Mouse (Mus musculus): ENCODE results near the gene Tmem170b. TPM values are rescaled to one million over a fixed set of nuclear protein-coding genes. Genes with fewer than 3 reads are reported as not detected.

The Tmem170b gene
- polyA plus RNA-seq, 1 experiment from 2014 or later = 22.2 TPM

Other genes with a start within 250 kb of the Tmem170b start
- gene Nedd9, start 118.5 kb upstream of the Tmem170b start, polyA plus RNA-seq (2014; fragmentation: Nextera tagmentation; extraction: Ambion mirVana) = 22.9 and 23.3 TPM in 2 replicates
- not detected in 2 replicates for gene Adtrp, start 241.8 kb downstream of the Tmem170b start, polyA plus RNA-seq (2014; fragmentation: Nextera tagmentation; extraction: Ambion mirVana)

All from heart, embryonic 14.5 days (tissue).